Mouse (Mus musculus) forebrain, embryonic 14.5 days (tissue): ENCODE data around the gene Qk. TPM values are rescaled to one million over a fixed set of nuclear protein-coding genes. Genes with fewer than 3 reads are reported as not detected.

Experiments used
- ATAC-seq: fragments of 200-750 bp; cut with Nextera tagmentation; 2 replicates; pipeline ENCODE4 v1.8.0; 2017; ENCODE audit warnings: mild to moderate bottlenecking, moderate library complexity
- DNase-seq: peaks from one replicate; pipeline ENCODE4 v3.0.0-alpha.2; 2015; ENCODE audit warnings: low spot score
- H3K27ac ChIP-seq: fragments of 300-500 bp; sonication (generic); 2 replicates; pipeline ENCODE4 v1.5.1; 2014; ENCODE audit warnings: low read depth, mild to moderate bottlenecking, control low read depth, low read length, moderate library complexity
- H3K27me3 ChIP-seq: fragments of 300-500 bp; sonication (generic); replicated peaks from 2 replicates; pipeline ENCODE4 v1.6.1; 2014; ENCODE audit warnings: low read length, control low read depth, mixed read lengths; ENCODE audit not compliant: control insufficient read depth, insufficient read depth
- H3K36me3 ChIP-seq: fragments of 300-500 bp; sonication (generic); 2 replicates; pipeline ENCODE4 v1.6.1; 2014; ENCODE audit warnings: low read length, control low read depth; ENCODE audit not compliant: control insufficient read depth, insufficient read depth
- H3K4me1 ChIP-seq: fragments of 300-500 bp; sonication (generic); 2 replicates; pipeline ENCODE4 v1.6.1; 2014; ENCODE audit warnings: antibody characterized with exemption, low read length, control low read depth; ENCODE audit not compliant: control insufficient read depth, insufficient read depth
- H3K4me2 ChIP-seq: fragments of 300-500 bp; sonication (generic); 2 replicates; pipeline ENCODE4 v1.6.1; 2014; ENCODE audit warnings: mild to moderate bottlenecking, control low read depth, low read length
- H3K4me3 ChIP-seq: fragments of 300-500 bp; sonication (generic); 2 replicates; pipeline ENCODE4 v1.5.1; 2014; ENCODE audit warnings: low read depth, low read length, control low read depth
- H3K9ac ChIP-seq: fragments of 300-500 bp; sonication (generic); 2 replicates; pipeline ENCODE4 v1.6.1; 2014; ENCODE audit warnings: mild to moderate bottlenecking, low read length, control low read depth, moderate library complexity
- H3K9me3 ChIP-seq: fragments of 300-500 bp; sonication (generic); replicated peaks from 2 replicates; pipeline ENCODE4 v1.6.1; 2016; ENCODE audit warnings: low read length, control low read depth, mixed read lengths; ENCODE audit not compliant: control insufficient read depth
- WGBS: fragments of 180-500 bp; shearing (Covaris S2); extraction: QIAGEN DNeasy Blood & Tissue Kit; methylation state at CpG from one replicate; pipeline ENCODE4 v1.1.7; 2014; 5-methylcytosine and 5-hydroxymethylcytosine counted together
- polyA plus RNA-seq: library from polyadenylated mRNA; unstranded; fragments of >200 nt; fragmentation: Nextera tagmentation; extraction: Ambion mirVana; gene quantifications from 2 replicates; pipeline ENCODE4 v1.2.1, GENCODE M21; 2014

Gene Qk
- polyA plus RNA-seq, 1 experiment from 2014 or later, result 53.3 TPM

GRCm38 (mm10) chr17:10319431-10319684, 296 bp downstream of the Qk start:
- H3K36me3 ChIP-seq, result no peaks in the 10 kb centered on the region
- peak overlapping the region; percentile 21; the same call in 1 of the 2 replicates for H3K4me2 ChIP-seq
- ATAC-seq (no peak), DNase-seq (no peak)
- no peaks in the 10 kb centered on the region for H3K27me3 ChIP-seq
- WGBS, result 0% methylated on average over 6 of the region's 46 CpGs
- peak overlapping the region; percentile 100 for H3K27ac ChIP-seq
- peak overlapping the region; percentile 90 for H3K4me3 ChIP-seq
- peaks cover 17% of the 10 kb centered on the region for H3K4me1 ChIP-seq
- H3K9me3 ChIP-seq, result no peaks in the 10 kb centered on the region
- peak overlapping the region; percentile 99 for H3K9ac ChIP-seq

DNA sequence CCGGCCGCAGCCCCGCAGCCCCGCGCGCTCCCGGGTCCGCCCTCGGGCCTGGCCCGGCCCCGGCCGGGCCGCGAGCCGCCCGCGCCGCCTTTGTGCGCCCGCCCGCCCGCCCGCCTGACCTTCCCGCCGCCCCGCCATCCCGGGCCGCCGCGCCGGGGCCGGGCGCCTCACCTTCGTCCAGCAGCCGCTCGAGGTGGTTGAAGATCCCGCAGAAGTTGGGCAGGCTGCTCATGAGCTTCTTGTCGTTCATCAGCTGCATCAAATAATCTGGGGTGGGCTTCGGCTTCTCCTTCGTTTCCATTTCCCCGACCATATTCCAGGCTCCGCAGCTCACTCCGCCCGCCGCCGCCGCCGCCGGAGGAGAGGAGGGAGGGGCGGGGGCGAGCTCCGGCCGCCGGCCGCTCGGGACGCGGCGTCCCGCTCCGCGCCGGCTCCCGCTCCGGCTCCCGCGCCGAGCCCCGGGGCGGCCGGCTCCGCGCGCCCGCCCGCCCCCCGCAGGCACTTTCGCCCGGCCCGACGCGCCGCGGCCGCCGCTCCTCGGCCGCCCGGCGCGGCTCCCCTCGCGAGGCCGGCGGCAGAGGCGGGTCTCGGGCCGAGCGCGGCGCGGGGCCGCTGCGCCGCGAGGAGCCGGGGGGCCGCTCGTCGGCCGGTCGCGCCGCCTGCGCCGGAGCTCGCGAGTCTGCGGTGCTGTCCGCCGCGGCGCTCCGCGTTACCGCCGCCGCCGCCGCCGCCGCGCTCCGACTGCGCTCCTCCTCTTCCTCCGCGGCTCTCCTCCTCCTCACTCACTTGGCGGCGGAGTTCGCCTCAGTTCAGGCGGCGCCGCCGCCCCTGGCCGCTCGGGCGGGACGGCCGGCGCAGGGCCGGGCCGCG, 858 bp downstream of the Qk start:
- under 1% methylated on average over 84 of the region's 153 CpGs for WGBS
- H3K9me3 ChIP-seq, result no peaks in the 10 kb centered on the region
- peak overlapping the region; percentile 100 for H3K27ac ChIP-seq
- DNase-seq, result peak; percentile 88
- H3K4me3 ChIP-seq, result peak overlapping the region; percentile 90
- peak; percentile 52 for ATAC-seq
- no peaks in the 10 kb centered on the region for H3K36me3 ChIP-seq
- H3K27me3 ChIP-seq, result no peaks in the 10 kb centered on the region
- H3K9ac ChIP-seq, result peak overlapping the region; percentile 99
- H3K4me1 ChIP-seq, result peaks cover 20% of the 10 kb centered on the region
- peak overlapping the region; percentile 67 for H3K4me2 ChIP-seq

DNA sequence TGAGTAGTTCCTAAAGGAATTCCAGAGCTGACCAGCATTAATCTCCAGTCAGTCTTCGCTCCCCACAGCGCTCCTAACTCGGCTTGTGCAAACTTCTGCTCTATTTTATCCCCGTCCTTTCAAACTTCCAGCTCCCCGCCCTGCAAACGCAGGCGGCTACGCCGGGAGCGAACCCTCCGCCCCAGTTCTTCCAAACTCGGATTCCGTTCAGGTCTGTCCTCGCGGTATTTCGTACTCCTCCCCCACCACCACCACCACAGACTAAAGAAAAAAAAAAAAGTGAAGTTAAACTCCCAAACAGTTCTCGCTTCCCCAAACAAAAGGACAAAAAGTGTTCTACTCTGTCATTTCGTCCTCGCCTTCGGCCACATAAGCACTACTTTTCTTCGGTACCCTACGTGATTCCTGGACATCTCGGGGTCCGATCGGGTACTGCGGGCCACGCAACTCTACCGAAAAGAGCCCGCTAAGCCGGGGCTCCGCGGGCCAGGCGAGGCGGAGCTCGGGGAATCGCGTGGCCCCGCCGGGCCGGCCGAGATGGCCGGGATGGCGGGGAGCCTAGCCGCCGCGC, 1.6 kb downstream of the Qk start:
- peak overlapping the region; percentile 90 for H3K4me3 ChIP-seq
- H3K9me3 ChIP-seq, result no peaks in the 10 kb centered on the region
- H3K36me3 ChIP-seq, result no peaks in the 10 kb centered on the region
- H3K27ac ChIP-seq, result peak overlapping the region; percentile 100
- under 1% methylated on average over 33 of the region's 46 CpGs for WGBS
- peaks cover 21% of the 10 kb centered on the region for H3K4me1 ChIP-seq
- peak overlapping the region; percentile 67 for H3K4me2 ChIP-seq
- peak; percentile 64 for DNase-seq
- H3K27me3 ChIP-seq, result no peaks in the 10 kb centered on the region
- peak overlapping the region; percentile 99 for H3K9ac ChIP-seq
- ATAC-seq, result no peak

- Histone ChIP-seq H3K9ac (peak overlapping the region; percentile 99), H3K4me2 (peak overlapping the region; percentile 67), H3K27ac (peak overlapping the region; percentile 100), H3K4me3 (peak overlapping the region; percentile 90), H3K9me3 (no peaks in the 10 kb centered on the region), H3K4me1 (peaks cover 27% of the 10 kb centered on the region), H3K27me3 (no peaks in the 10 kb centered on the region), H3K36me3 (no peaks in the 10 kb centered on the region)
- WGBS, result 2% methylated on average over 4 of the region's 4 CpGs
- peak; percentile 86 for DNase-seq
- ATAC-seq, result no peak
These were observed 2.5 kb downstream of the Qk start for GRCm38 (mm10) chr17:10317186-10317585.

GRCm38 (mm10) chr17:10316446-10316845, 3.2 kb downstream of the Qk start:
- ATAC-seq (no peak), DNase-seq (no peak)
- Histone ChIP-seq H3K9me3 (no peaks in the 10 kb centered on the region), H3K4me1 (peaks cover 21% of the 10 kb centered on the region), H3K27me3 (no peaks in the 10 kb centered on the region), H3K36me3 (no peaks in the 10 kb centered on the region), H3K4me2 (peak overlapping the region; percentile 67), H3K27ac (peak overlapping the region; percentile 39), H3K4me3 (peak overlapping the region; percentile 90), H3K9ac (peak overlapping the region; percentile 60)
- 2% methylated on average over 1 of the region's 1 CpGs for WGBS

DNA sequence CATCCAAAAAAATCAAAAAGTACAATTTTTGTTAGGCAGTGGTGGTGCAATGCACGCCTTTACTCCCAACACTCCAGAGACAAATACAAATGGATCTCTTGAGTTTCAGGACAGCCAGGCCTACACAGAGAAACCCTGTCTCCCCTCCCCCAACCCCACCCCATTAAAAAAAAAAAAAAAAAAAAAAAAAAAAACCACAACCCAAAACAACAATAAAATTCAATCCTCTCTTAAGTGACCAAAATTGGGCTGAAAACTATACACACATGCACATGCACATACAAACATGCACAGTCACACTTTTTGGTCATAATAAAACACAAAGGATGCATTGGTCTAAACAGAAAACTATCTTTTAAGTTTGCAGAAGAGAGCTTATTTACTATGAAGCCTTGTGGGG, 9.6 kb downstream of the Qk start:
- ATAC-seq (no peak), DNase-seq (no peak)
- Histone ChIP-seq H3K4me2 (peak overlapping the region; percentile 36; the same call in 1 of the 2 replicates), H3K27ac (no peak overlapping the region), H3K36me3 (no peaks in the 10 kb centered on the region), H3K4me3 (no peak overlapping the region), H3K27me3 (no peaks in the 10 kb centered on the region), H3K9me3 (no peaks in the 10 kb centered on the region), H3K9ac (no peak overlapping the region), H3K4me1 (peaks cover 29% of the 10 kb centered on the region)
- WGBS, result 53% methylated on average over 1 of the region's 1 CpGs

- H3K27ac ChIP-seq, result no peak overlapping the region
- ATAC-seq (peak; percentile 54), DNase-seq (no peak)
- no peaks in the 10 kb centered on the region for H3K9me3 ChIP-seq
- 36% methylated on average over 4 of the region's 4 CpGs for WGBS
- H3K4me1 ChIP-seq, result peaks cover 23% of the 10 kb centered on the region
- H3K4me2 ChIP-seq, result peak overlapping the region; percentile 29
- no peak overlapping the region for H3K4me3 ChIP-seq
- 0 out of 2 replicates have a peak overlapping the region, but pooled peaks have one; percentile 33 for H3K9ac ChIP-seq
- H3K27me3 ChIP-seq, result no peaks in the 10 kb centered on the region
- H3K36me3 ChIP-seq, result no peaks in the 10 kb centered on the region
These were observed 10.5 kb downstream of the Qk start for GRCm38 (mm10) chr17:10309135-10309623.

GRCm38 (mm10) chr17:10306424-10306823, 13.2 kb downstream of the Qk start:
- no peak for ATAC-seq
- Histone ChIP-seq H3K4me3 (no peak overlapping the region), H3K9ac (no peak overlapping the region), H3K4me2 (no peak overlapping the region), H3K4me1 (peaks cover 13% of the 10 kb centered on the region), H3K9me3 (no peaks in the 10 kb centered on the region), H3K36me3 (no peaks in the 10 kb centered on the region), H3K27me3 (no peaks in the 10 kb centered on the region), H3K27ac (no peak overlapping the region)
- WGBS, result 63% methylated on average over 2 of the region's 2 CpGs
- peak; percentile 66 for DNase-seq

GRCm38 (mm10) chr17:10304001-10304400, 15.7 kb downstream of the Qk start:
- Histone ChIP-seq H3K4me3 (no peak overlapping the region), H3K27ac (no peak overlapping the region), H3K4me1 (0 out of 2 replicates have a peak, but pooled peaks cover under 1% of the 10 kb centered on the region), H3K4me2 (no peak overlapping the region), H3K9me3 (no peaks in the 10 kb centered on the region), H3K36me3 (no peaks in the 10 kb centered on the region), H3K9ac (no peak overlapping the region), H3K27me3 (no peaks in the 10 kb centered on the region)
- ATAC-seq, result no peak
- no peak for DNase-seq
